21 mouse cellular contexts compared by ENCODE assay signal in the genomic region with DNA sequence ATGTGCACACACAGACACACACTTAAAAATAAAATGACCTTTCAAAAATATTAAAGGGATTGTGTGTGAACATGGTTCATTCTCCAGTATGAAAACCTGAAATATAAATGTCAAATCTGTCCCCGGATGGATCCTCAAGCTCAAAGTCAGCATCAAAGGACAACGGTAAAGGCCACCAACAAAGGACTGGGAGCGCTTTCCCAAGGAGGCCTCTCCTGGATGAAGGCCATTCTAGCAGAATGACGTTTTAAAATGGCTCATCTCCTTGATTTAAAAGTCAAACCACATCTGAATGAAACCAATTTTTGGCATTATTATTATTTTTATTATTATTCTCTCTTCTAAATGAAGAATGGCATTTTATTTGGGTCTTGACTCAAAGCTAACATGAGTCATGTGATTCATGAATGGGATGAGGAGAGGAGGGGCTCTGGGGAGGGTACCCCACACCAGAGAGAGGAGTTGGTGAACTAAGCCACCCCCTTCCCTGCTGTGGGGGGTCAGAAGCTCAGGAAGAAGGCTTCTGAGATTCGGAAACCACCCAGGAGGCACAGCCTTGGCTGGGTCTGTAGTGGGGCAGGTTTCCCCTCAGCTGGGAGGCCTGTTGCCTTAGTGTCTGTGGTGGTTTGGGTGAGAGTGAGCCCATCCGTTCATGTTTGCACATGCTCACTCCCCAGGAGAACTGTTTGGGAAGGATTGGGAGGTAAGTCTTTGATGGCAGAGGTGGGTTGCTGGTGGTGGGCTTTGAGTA. TPM values are rescaled to one million over a fixed set of nuclear protein-coding genes. Genes with fewer than 3 reads are reported as not detected.
DNase-seq lines count a peak whose midpoint lies in the region; ATAC-seq and TF ChIP-seq lines count a peak whose summit lies in the region.
"Had no signal": no experiment of that assay in that cellular context is flagged by ENCODE, and none has a peak within 500 bp of the region (broad histone marks: within the 10 kb centered on the region; RNA-seq: fewer than 3 reads in every experiment).

No protein-coding gene starts in this region.

- ATAC-seq in intestine, embryonic 14.5 days (replicated peaks; ENCODE audit: low FRiP score, low TSS enrichment, low read depth), result no peak
- ATAC-seq in intestine, postnatal 0 days, result no peak
- ATAC-seq in lung, embryonic 16.5 days (ENCODE audit: low read depth), result no peak
- no peak for ATAC-seq in stomach, embryonic 16.5 days (ENCODE audit: insufficient read depth, low FRiP score)
- ATAC-seq: forebrain, embryonic 13.5 days; liver, embryonic 12.5 days had no signal

- H3K9ac ChIP-seq in intestine, embryonic 14.5 days (ENCODE audit: low read length), result no peak overlapping the region
- H3K9ac ChIP-seq in intestine, postnatal 0 days (ENCODE audit: low read depth, low read length), result no peak overlapping the region
- no peak overlapping the region for H3K9ac ChIP-seq in lung, embryonic 16.5 days (ENCODE audit: low read length)
- no peak overlapping the region for H3K9ac ChIP-seq in stomach, embryonic 16.5 days (ENCODE audit: low read length)
- H3K9ac ChIP-seq: forebrain, embryonic 13.5 days; hindbrain, embryonic 15.5 days; limb, embryonic 12.5 days; liver, embryonic 12.5 days had no signal

- TF ChIP-seq CTCF in intestine, postnatal 0 days (IDR thresholded peaks at IDR 0.05; ENCODE audit: low read depth), result no peak

- 0 out of 2 replicates have a peak overlapping the region, but pooled peaks have one; percentile 54 for H3K27ac ChIP-seq in intestine, embryonic 14.5 days (ENCODE audit: low read depth)
- no peak overlapping the region for H3K27ac ChIP-seq in intestine, postnatal 0 days (ENCODE audit: low read depth, low read length)
- H3K27ac ChIP-seq in lung, embryonic 16.5 days (ENCODE audit: low read length), result peak overlapping the region; percentile 51; the same call in 1 of the 2 replicates
- peak overlapping the region; percentile 57; the same call in 1 of the 2 replicates for H3K27ac ChIP-seq in stomach, embryonic 16.5 days (ENCODE audit: low read length)
- H3K27ac ChIP-seq: forebrain, embryonic 13.5 days; hindbrain, embryonic 15.5 days; limb, embryonic 12.5 days; liver, embryonic 12.5 days had no signal

- H3K4me3 ChIP-seq in intestine, embryonic 14.5 days (ENCODE audit: low read depth, low read length), result no peak overlapping the region
- H3K4me3 ChIP-seq in intestine, postnatal 0 days (ENCODE audit: low read depth, low read length), result no peak overlapping the region
- H3K4me3 ChIP-seq in lung, embryonic 16.5 days (ENCODE audit: low read length), result no peak overlapping the region
- no peak overlapping the region for H3K4me3 ChIP-seq in stomach, embryonic 16.5 days (replicated peaks; ENCODE audit: low read length)
- H3K4me3 ChIP-seq: forebrain, embryonic 13.5 days; hindbrain, embryonic 15.5 days; limb, embryonic 12.5 days; liver, embryonic 12.5 days had no signal

- H3K9me3 ChIP-seq in intestine, embryonic 14.5 days (ENCODE audit: control insufficient read depth, low read length), result no peaks in the 10 kb centered on the region
- H3K9me3 ChIP-seq in intestine, postnatal 0 days (ENCODE audit: control insufficient read depth), result no peaks in the 10 kb centered on the region
- H3K9me3 ChIP-seq in lung, embryonic 16.5 days (ENCODE audit: control insufficient read depth, low read length), result no peaks in the 10 kb centered on the region
- no peaks in the 10 kb centered on the region for H3K9me3 ChIP-seq in stomach, embryonic 16.5 days (replicated peaks; ENCODE audit: control insufficient read depth, low read length)
- H3K9me3 ChIP-seq: forebrain, embryonic 13.5 days; hindbrain, embryonic 15.5 days; limb, embryonic 12.5 days; liver, embryonic 12.5 days had no signal

- peaks cover 31% of the 10 kb centered on the region for H3K4me1 ChIP-seq in intestine, embryonic 14.5 days (replicated peaks; ENCODE audit: control insufficient read depth, insufficient read depth, low read length)
- no peaks in the 10 kb centered on the region for H3K4me1 ChIP-seq in intestine, postnatal 0 days (replicated peaks; ENCODE audit: control insufficient read depth, insufficient read depth, low read length)
- H3K4me1 ChIP-seq in lung, embryonic 16.5 days (replicated peaks; ENCODE audit: control insufficient read depth, insufficient read depth, low read length), result peaks cover 15% of the 10 kb centered on the region
- peaks cover 21% of the 10 kb centered on the region for H3K4me1 ChIP-seq in stomach, embryonic 16.5 days (ENCODE audit: control insufficient read depth, insufficient read depth, low read length)
- H3K4me1 ChIP-seq: forebrain, embryonic 13.5 days; hindbrain, embryonic 15.5 days; liver, embryonic 12.5 days had no signal

- no peak overlapping the region for H3K4me2 ChIP-seq in intestine, embryonic 14.5 days (ENCODE audit: low read length)
- no peak overlapping the region for H3K4me2 ChIP-seq in intestine, postnatal 0 days (replicated peaks; ENCODE audit: low read depth)
- H3K4me2 ChIP-seq in lung, embryonic 16.5 days (ENCODE audit: low read depth, low read length), result no peak overlapping the region
- no peak overlapping the region for H3K4me2 ChIP-seq in stomach, embryonic 16.5 days (ENCODE audit: low read depth, low read length)
- H3K4me2 ChIP-seq: forebrain, embryonic 13.5 days; hindbrain, embryonic 15.5 days; limb, embryonic 12.5 days; liver, embryonic 12.5 days had no signal

- WGBS in intestine, embryonic 14.5 days, result 83% methylated on average over 6 of the region's 6 CpGs
- WGBS in intestine, postnatal 0 days, result 79% methylated on average over 6 of the region's 6 CpGs
- 58% methylated on average over 6 of the region's 6 CpGs for WGBS in lung, embryonic 16.5 days
- WGBS in stomach, embryonic 16.5 days, result 78% methylated on average over 6 of the region's 6 CpGs

- peak; percentile 48 to 73 for DNase-seq in adrenal gland, adult (ENCODE audit: inconsistent age in 2 of 2, low spot score in 1 of 2)
- DNase-seq in adrenal gland, adult 18-20 months (ENCODE audit: low spot score in 2 of 2), result no peak
- DNase-seq in intestine, embryonic 14.5 days (ENCODE audit: low spot score), result no peak
- DNase-seq in lung, postnatal 14 days, result no peak
- DNase-seq in retina, postnatal 1 day, result no peak
- DNase-seq: cerebellum, adult 18-20 months; cerebellum, postnatal 36 days; gastrocnemius, postnatal 25 days; heart, postnatal 36 days; kidney, adult 2 months; lung, postnatal 36 days; right cerebral cortex, postnatal 25 days had no signal

- no peaks in the 10 kb centered on the region; the same call in 1 of the 2 replicates for H3K36me3 ChIP-seq in intestine, embryonic 14.5 days (ENCODE audit: control insufficient read depth, insufficient read depth, low read length)
- no peaks in the 10 kb centered on the region for H3K36me3 ChIP-seq in intestine, postnatal 0 days (ENCODE audit: control insufficient read depth, insufficient read depth)
- peaks cover 5% of the 10 kb centered on the region; the same call in 1 of the 2 replicates for H3K36me3 ChIP-seq in lung, embryonic 16.5 days (ENCODE audit: control insufficient read depth, insufficient read depth, low read length)
- no peaks in the 10 kb centered on the region for H3K36me3 ChIP-seq in stomach, embryonic 16.5 days (ENCODE audit: control insufficient read depth, insufficient read depth, low read length)
- H3K36me3 ChIP-seq: hindbrain, embryonic 15.5 days; liver, embryonic 12.5 days had no signal

- H3K27me3 ChIP-seq in intestine, embryonic 14.5 days (replicated peaks; ENCODE audit: control insufficient read depth, insufficient read depth, low read length), result no peaks in the 10 kb centered on the region
- H3K27me3 ChIP-seq in intestine, postnatal 0 days (replicated peaks; ENCODE audit: control insufficient read depth, insufficient read depth, low read length), result no peaks in the 10 kb centered on the region
- H3K27me3 ChIP-seq in lung, embryonic 16.5 days (ENCODE audit: control insufficient read depth, insufficient read depth, low read depth, low read length), result no peaks in the 10 kb centered on the region
- H3K27me3 ChIP-seq in stomach, embryonic 16.5 days (ENCODE audit: control insufficient read depth, insufficient read depth, low read length), result no peaks in the 10 kb centered on the region
- H3K27me3 ChIP-seq: forebrain, embryonic 13.5 days; hindbrain, embryonic 15.5 days; limb, embryonic 12.5 days; liver, embryonic 12.5 days had no signal

RNA-seq across cellular contexts. Expression of a gene that starts 40.7 kb away (rescaled TPM):
- total RNA-seq in adrenal gland, adult 18-20 months (2021), result 10 to 100 TPM; 21.5 to 21.9 TPM
- 24.5 and 28.7 TPM in 2 replicates for polyA plus RNA-seq in intestine, embryonic 14.5 days (2014; fragmentation: Nextera tagmentation; extraction: Ambion mirVana)
- polyA plus RNA-seq in intestine, postnatal 0 days (2015; fragmentation: Nextera tagmentation; extraction: Ambion mirVana), result 7.9 and 8.4 TPM in 2 replicates
- polyA plus RNA-seq in lung, embryonic 16.5 days (2015; fragmentation: Nextera tagmentation; extraction: Ambion mirVana), result 109 and 113 TPM in 2 replicates
- polyA plus RNA-seq in stomach, embryonic 16.5 days (2015; fragmentation: Nextera tagmentation; extraction: Ambion mirVana), result 26.0 and 28.7 TPM in 2 replicates
- total RNA-seq: megakaryocyte-erythroid progenitor cell, adult 5-6 weeks; neutrophil, adult 5-6 weeks had no signal

Comparison
In these comparisons a context has a peak if more than half of its experiments do, and no peak if none do; other contexts are left out.
1. DNase-seq: peak in adrenal gland, adult (2 of 2); none in adrenal gland, adult 18-20 months (0 of 2), intestine, embryonic 14.5 days (single experiment), lung, postnatal 14 days (single experiment) and retina, postnatal 1 day (single experiment).